Mouse (Mus musculus) stomach, embryonic 15.5 days (tissue): ENCODE results near the gene Hist1h2ak. TPM values are rescaled to one million over a fixed set of nuclear protein-coding genes. Genes with fewer than 3 reads are reported as not detected.
A peak's percentile ranks its signal among the peaks of the same experiment; 100 is the strongest.

ENCODE experiments used
- ATAC-seq: fragments of 200-750 bp; cut with Nextera tagmentation; 2 replicates; pipeline ENCODE4 v1.8.0; 2017; ENCODE audit warnings: low read depth, moderate number of reproducible peaks, moderate TSS enrichment; ENCODE audit not compliant: insufficient read depth, low FRiP score
- H3K27ac ChIP-seq: fragments of 300-500 bp; sonication (generic); 2 replicates; pipeline ENCODE4 v1.5.1; 2015; ENCODE audit warnings: mild to moderate bottlenecking, inconsistent platforms
- H3K27me3 ChIP-seq: fragments of 300-500 bp; sonication (generic); replicated peaks from 2 replicates; pipeline ENCODE4 v1.6.1; 2015; ENCODE audit warnings: inconsistent platforms
- H3K36me3 ChIP-seq: fragments of 300-500 bp; sonication (generic); 2 replicates; pipeline ENCODE4 v1.6.1; 2015; ENCODE audit warnings: inconsistent platforms
- H3K4me1 ChIP-seq: fragments of 300-500 bp; sonication (generic); 2 replicates; pipeline ENCODE4 v1.6.1; 2015; ENCODE audit warnings: inconsistent platforms
- H3K4me2 ChIP-seq: fragments of 300-500 bp; sonication (generic); 2 replicates; pipeline ENCODE4 v1.6.1; 2015; ENCODE audit warnings: mild to moderate bottlenecking, inconsistent platforms
- H3K4me3 ChIP-seq: fragments of 300-500 bp; sonication (generic); replicated peaks from 2 replicates; pipeline ENCODE4 v1.5.1; 2015; ENCODE audit warnings: inconsistent platforms
- H3K9ac ChIP-seq: fragments of 300-500 bp; sonication (generic); 2 replicates; pipeline ENCODE4 v1.6.1; 2015; ENCODE audit warnings: inconsistent platforms
- H3K9me3 ChIP-seq: fragments of 300-500 bp; sonication (generic); 2 replicates; pipeline ENCODE4 v1.6.1; 2016; ENCODE audit warnings: inconsistent platforms
- WGBS: fragments of 180-500 bp; shearing (Covaris S2); methylation state at CpG from one replicate; pipeline ENCODE4 v1.1.7; 2015; 5-methylcytosine and 5-hydroxymethylcytosine counted together
- microRNA-seq: library from miRNA; unstranded; fragments of <30 nt; microRNA quantifications from one replicate; pipeline ENCODE4, GENCODE M21; 2016
- polyA plus RNA-seq: library from polyadenylated mRNA; unstranded; fragments of >200 nt; fragmentation: Nextera tagmentation; extraction: Ambion mirVana; gene quantifications from 2 replicates; pipeline ENCODE4 v1.2.1, GENCODE M21; 2015

Gene Hist1h2ak
- polyA plus RNA-seq, 1 experiment from 2014 or later = 40.6 TPM

GRCm38 (mm10) chr13:21715131-21715863, 38.3 kb downstream of the Hist1h2ak start:
- peaks cover 18% of the 10 kb centered on the region for H3K4me1 ChIP-seq
- H3K4me2 ChIP-seq = peak overlapping the region; percentile 69
- H3K36me3 ChIP-seq = no peaks in the 10 kb centered on the region
- WGBS = under 1% methylated on average over 22 of the region's 22 CpGs
- H3K4me3 ChIP-seq = peak overlapping the region; percentile 46
- no peak for ATAC-seq
- H3K9me3 ChIP-seq = no peaks in the 10 kb centered on the region
- peak overlapping the region; percentile 38; the same call in 1 of the 2 replicates for H3K9ac ChIP-seq
- H3K27ac ChIP-seq = peak overlapping the region; percentile 92
- H3K27me3 ChIP-seq = no peaks in the 10 kb centered on the region

- Histone ChIP-seq H3K36me3 (no peaks in the 10 kb centered on the region), H3K27ac (peak overlapping the region; percentile 92), H3K4me2 (peak overlapping the region; percentile 69), H3K4me1 (peaks cover 18% of the 10 kb centered on the region), H3K27me3 (no peaks in the 10 kb centered on the region), H3K9ac (0 out of 2 replicates have a peak overlapping the region, but pooled peaks have one; percentile 38), H3K9me3 (no peaks in the 10 kb centered on the region), H3K4me3 (peak overlapping the region; percentile 46)
- WGBS = under 1% methylated on average over 7 of the region's 7 CpGs
- ATAC-seq = no peak
Observed at GRCm38 (mm10) chr13:21714725-21715124, 38.9 kb downstream of the Hist1h2ak start.

GRCm38 (mm10) chr13:21711698-21712097, 41.9 kb downstream of the Hist1h2ak start:
- no peaks in the 10 kb centered on the region for H3K36me3 ChIP-seq
- H3K27me3 ChIP-seq = no peaks in the 10 kb centered on the region
- ATAC-seq = no peak
- no peak overlapping the region for H3K9ac ChIP-seq
- H3K4me1 ChIP-seq = peaks cover 8% of the 10 kb centered on the region
- 27% methylated on average over 4 of the region's 4 CpGs for WGBS
- no peak overlapping the region for H3K27ac ChIP-seq
- H3K4me2 ChIP-seq = peak overlapping the region; percentile 69
- peak overlapping the region; percentile 46 for H3K4me3 ChIP-seq
- no peaks in the 10 kb centered on the region for H3K9me3 ChIP-seq

- Histone ChIP-seq H3K4me3 (peak overlapping the region; percentile 46), H3K4me2 (peak overlapping the region; percentile 69), H3K27me3 (no peaks in the 10 kb centered on the region), H3K9me3 (no peaks in the 10 kb centered on the region), H3K9ac (peak overlapping the region; percentile 45), H3K27ac (peak overlapping the region; percentile 57; the same call in 1 of the 2 replicates), H3K4me1 (peaks cover 8% of the 10 kb centered on the region), H3K36me3 (no peaks in the 10 kb centered on the region)
- 2% methylated on average over 22 of the region's 22 CpGs for WGBS
- peak; percentile 78 for ATAC-seq
Observed at GRCm38 (mm10) chr13:21710821-21711525, 42.7 kb downstream of the Hist1h2ak start.

- Histone ChIP-seq H3K4me2 (peak overlapping the region; percentile 40), H3K4me3 (peak overlapping the region; percentile 72), H3K27me3 (no peaks in the 10 kb centered on the region), H3K27ac (peak overlapping the region; percentile 89), H3K9me3 (no peaks in the 10 kb centered on the region), H3K36me3 (no peaks in the 10 kb centered on the region), H3K9ac (no peak overlapping the region), H3K4me1 (peaks cover 4% of the 10 kb centered on the region)
- peak; percentile 68 for ATAC-seq
- 0% methylated on average over 32 of the region's 32 CpGs for WGBS
Observed at GRCm38 (mm10) chr13:21710031-21710711, 43.5 kb downstream of the Hist1h2ak start.

- Histone ChIP-seq H3K9ac (no peak overlapping the region), H3K9me3 (no peaks in the 10 kb centered on the region), H3K36me3 (no peaks in the 10 kb centered on the region), H3K27ac (no peak overlapping the region), H3K27me3 (no peaks in the 10 kb centered on the region), H3K4me1 (no peaks in the 10 kb centered on the region), H3K4me2 (no peak overlapping the region), H3K4me3 (no peak overlapping the region)
- no peak for ATAC-seq
- WGBS = 71% methylated on average over 4 of the region's 4 CpGs
Observed at GRCm38 (mm10) chr13:21706669-21707068, 47.0 kb downstream of the Hist1h2ak start.

Small RNAs within 50 kb of the gene (microRNA-seq; reads per million reads assigned to microRNA genes)
- gene Gm44346 (not detected), gene Gm44357 (not detected), gene Gm44367 (not detected), gene Gm44454 (not detected)

Other genes starting within 250 kb of the Hist1h2ak start
- gene Zkscan8, start 222.7 kb downstream of the Hist1h2ak start, polyA plus RNA-seq = 5.4 and 5.5 TPM in 2 replicates
- gene Olfr1366, start 211.0 kb downstream of the Hist1h2ak start, polyA plus RNA-seq = 0.26 and 0.27 TPM in 2 replicates
- 0.06 TPM in 1 of 2 replicates, not detected in the other for gene Olfr1535, start 193.9 kb downstream of the Hist1h2ak start, polyA plus RNA-seq
- gene Olfr1364, start 172.1 kb downstream of the Hist1h2ak start, polyA plus RNA-seq = not detected in 2 replicates
- not detected in 2 replicates for gene Olfr1362, start 139.8 kb downstream of the Hist1h2ak start, polyA plus RNA-seq
- gene Olfr11, start 111.3 kb downstream of the Hist1h2ak start, polyA plus RNA-seq = not detected in 2 replicates
- gene Olfr1361, start 90.4 kb downstream of the Hist1h2ak start, polyA plus RNA-seq = not detected in 2 replicates
- gene Olfr1360, start 76.4 kb downstream of the Hist1h2ak start, polyA plus RNA-seq = not detected in 2 replicates
- gene Olfr1359, start 55.7 kb downstream of the Hist1h2ak start, polyA plus RNA-seq = not detected in 2 replicates
- 1.4 and 4.4 TPM in 2 replicates for gene Hist1h2bl, start 37.7 kb downstream of the Hist1h2ak start, polyA plus RNA-seq
- gene Hist1h2ai, start 37.4 kb downstream of the Hist1h2ak start, polyA plus RNA-seq = 25.1 TPM in 2 replicates
- gene Hist1h3h, start 36.2 kb downstream of the Hist1h2ak start, polyA plus RNA-seq = 4.7 and 6.3 TPM in 2 replicates
- 2.5 and 3.3 TPM in 2 replicates for gene Hist1h2bm, start 31.8 kb downstream of the Hist1h2ak start, polyA plus RNA-seq
- gene Hist1h4j, start 18.8 kb downstream of the Hist1h2ak start, polyA plus RNA-seq = 2.9 and 3.6 TPM in 2 replicates
- gene Hist1h4k, start 3.3 kb downstream of the Hist1h2ak start, polyA plus RNA-seq = 2.4 and 3.2 TPM in 2 replicates
- 3.3 and 6.0 TPM in 2 replicates for gene Hist1h2bn, start 296 bp upstream of the Hist1h2ak start, polyA plus RNA-seq
- gene Hist1h1b, start 26.8 kb upstream of the Hist1h2ak start, polyA plus RNA-seq = 25.3 and 26.3 TPM in 2 replicates
- 109 and 120 TPM in 2 replicates for gene Hist1h3i, start 29.5 kb upstream of the Hist1h2ak start, polyA plus RNA-seq
- gene Hist1h2an, start 33.4 kb upstream of the Hist1h2ak start, polyA plus RNA-seq = 9.6 and 16.6 TPM in 2 replicates
- gene Hist1h2bp, start 33.6 kb upstream of the Hist1h2ak start, polyA plus RNA-seq = 1.4 and 2.1 TPM in 2 replicates
- 17.3 and 17.7 TPM in 2 replicates for gene Hist1h2bq, start 56.4 kb upstream of the Hist1h2ak start, polyA plus RNA-seq
- 1.7 TPM in 1 of 2 replicates, not detected in the other for gene Hist1h2ao, start 56.6 kb upstream of the Hist1h2ak start, polyA plus RNA-seq
- gene Hist1h4m, start 57.9 kb upstream of the Hist1h2ak start, polyA plus RNA-seq = 0.68 TPM in 1 of 2 replicates, not detected in the other
- gene Hist1h4n, start 78.4 kb upstream of the Hist1h2ak start, polyA plus RNA-seq = 14.0 and 15.4 TPM in 2 replicates
- 2,912 and 3,763 TPM in 2 replicates for gene Hist1h2ap, start 79.7 kb upstream of the Hist1h2ak start, polyA plus RNA-seq
- 19.8 and 19.9 TPM in 2 replicates for gene Hist1h2br, start 79.9 kb upstream of the Hist1h2ak start, polyA plus RNA-seq
- gene Zfp184, start 191.3 kb upstream of the Hist1h2ak start, polyA plus RNA-seq = 7.8 and 8.5 TPM in 2 replicates
- 0.09 and 0.12 TPM in 2 replicates for gene Pom121l2, start 227.4 kb upstream of the Hist1h2ak start, polyA plus RNA-seq